In the genomic region with DNA sequence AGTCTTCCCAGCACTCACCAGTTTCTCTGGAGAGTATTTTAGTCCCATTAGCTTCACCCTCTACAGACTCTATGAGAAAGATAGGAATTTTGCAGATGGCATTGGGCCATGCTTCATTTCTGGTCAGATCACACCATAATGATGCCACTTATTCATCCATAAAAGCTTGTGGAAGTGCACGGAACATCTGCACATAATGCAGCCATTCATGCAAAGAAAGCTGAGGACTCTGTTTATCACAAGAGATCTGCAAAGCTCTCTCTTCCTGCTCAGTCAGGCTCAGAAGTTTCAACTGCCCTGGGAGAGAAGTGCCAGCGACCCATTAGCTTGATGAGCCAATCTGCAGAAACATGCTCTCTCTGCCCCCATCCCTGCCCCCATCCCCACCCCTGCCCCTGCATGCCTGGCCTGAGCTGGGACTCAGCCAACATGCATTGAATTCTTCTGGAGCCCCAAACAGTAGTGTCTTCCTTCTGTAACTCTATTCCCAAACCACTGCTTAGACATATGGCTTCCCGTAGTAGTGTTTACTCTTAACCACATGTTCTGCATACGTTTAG, we compare ENCODE assay signal across 16 mouse cellular contexts.
DNase-seq lines count a peak whose midpoint lies in the region; ATAC-seq and TF ChIP-seq lines count a peak whose summit lies in the region.
"Had no signal": no experiment of that assay in that cellular context is flagged by ENCODE, and none has a peak within 500 bp of the region (broad histone marks: within the 10 kb centered on the region; RNA-seq: fewer than 3 reads in every experiment).

No protein-coding gene starts in this region.

- TF ChIP-seq CTCF in stomach, postnatal 0 days (IDR thresholded peaks at IDR 0.05; ENCODE audit: low read depth) = no peak
- TF ChIP-seq CTCF in thymus, adult 2 months (IDR thresholded peaks at IDR 0.05; ENCODE audit: borderline replicate concordance, control insufficient read depth, extremely low read depth, insufficient read depth, low read length, poor library complexity) = no peak

- no peaks in the 10 kb centered on the region for H3K9me3 ChIP-seq in hindbrain, embryonic 13.5 days
- H3K9me3 ChIP-seq in hindbrain, embryonic 11.5 days (ENCODE audit: control insufficient read depth, low read length) = no peaks in the 10 kb centered on the region
- no peaks in the 10 kb centered on the region for H3K9me3 ChIP-seq in stomach, embryonic 14.5 days (ENCODE audit: control insufficient read depth, low read depth, low read length)
- no peaks in the 10 kb centered on the region for H3K9me3 ChIP-seq in stomach, postnatal 0 days (ENCODE audit: control insufficient read depth, low read length)
- H3K9me3 ChIP-seq: limb, embryonic 15.5 days had no signal

- H3K9ac ChIP-seq in hindbrain, embryonic 13.5 days = no peak overlapping the region
- no peak overlapping the region for H3K9ac ChIP-seq in hindbrain, embryonic 11.5 days (ENCODE audit: low read depth, low read length)
- no peak overlapping the region for H3K9ac ChIP-seq in stomach, embryonic 14.5 days (replicated peaks; ENCODE audit: low read depth, low read length)
- no peak overlapping the region for H3K9ac ChIP-seq in stomach, postnatal 0 days (ENCODE audit: low read length)
- H3K9ac ChIP-seq: limb, embryonic 15.5 days; midbrain, embryonic 12.5 days had no signal

- H3K4me1 ChIP-seq in hindbrain, embryonic 13.5 days (replicated peaks) = peaks cover 6% of the 10 kb centered on the region
- H3K4me1 ChIP-seq in hindbrain, embryonic 11.5 days (replicated peaks; ENCODE audit: control insufficient read depth, insufficient read depth, low read length) = no peaks in the 10 kb centered on the region
- no peaks in the 10 kb centered on the region for H3K4me1 ChIP-seq in stomach, embryonic 14.5 days (ENCODE audit: control insufficient read depth, insufficient read depth, low read length)
- H3K4me1 ChIP-seq in stomach, postnatal 0 days (replicated peaks; ENCODE audit: control insufficient read depth, insufficient read depth) = no peaks in the 10 kb centered on the region
- no peaks in the 10 kb centered on the region for H3K4me1 ChIP-seq in thymus, adult 2 months (replicated peaks; ENCODE audit: control insufficient read depth, insufficient read depth, low read length)
- H3K4me1 ChIP-seq: limb, embryonic 15.5 days; midbrain, embryonic 12.5 days had no signal

- H3K4me3 ChIP-seq in hindbrain, embryonic 13.5 days = no peak overlapping the region
- H3K4me3 ChIP-seq in hindbrain, embryonic 11.5 days (ENCODE audit: low read depth, low read length) = no peak overlapping the region
- H3K4me3 ChIP-seq in stomach, embryonic 14.5 days (ENCODE audit: low read depth, low read length) = no peak overlapping the region
- no peak overlapping the region for H3K4me3 ChIP-seq in stomach, postnatal 0 days (ENCODE audit: low read depth, low read length)
- H3K4me3 ChIP-seq in thymus, adult 2 months (ENCODE audit: control insufficient read depth, insufficient read depth, low read length) = no peak overlapping the region
- H3K4me3 ChIP-seq: gastrocnemius, adult 2 months; limb, embryonic 15.5 days; midbrain, embryonic 12.5 days had no signal

- H3K27ac ChIP-seq in hindbrain, embryonic 13.5 days = peak overlapping the region; percentile 8; the same call in 1 of the 2 replicates
- no peak overlapping the region for H3K27ac ChIP-seq in hindbrain, embryonic 11.5 days (ENCODE audit: low read depth, low read length)
- peak overlapping the region; percentile 11; the same call in 1 of the 2 replicates for H3K27ac ChIP-seq in stomach, embryonic 14.5 days (ENCODE audit: low read length)
- H3K27ac ChIP-seq in stomach, postnatal 0 days (replicated peaks) = no peak overlapping the region
- no peak overlapping the region for H3K27ac ChIP-seq in thymus, adult 2 months (ENCODE audit: control insufficient read depth, insufficient read depth, low read length)
- H3K27ac ChIP-seq: gastrocnemius, adult 2 months; kidney, postnatal 0 days; limb, embryonic 15.5 days; midbrain, embryonic 12.5 days had no signal

- WGBS in hindbrain, embryonic 13.5 days = 55% methylated on average over 4 of the region's 4 CpGs
- WGBS in hindbrain, embryonic 11.5 days = 65% methylated on average over 4 of the region's 4 CpGs
- 33% methylated on average over 4 of the region's 4 CpGs for WGBS in stomach, embryonic 14.5 days
- WGBS in stomach, postnatal 0 days = 23% methylated on average over 4 of the region's 4 CpGs
- WGBS in thymus, adult 2 months = 73% methylated on average over 4 of the region's 4 CpGs

- TF ChIP-seq EP300 in stomach, postnatal 0 days (optimal IDR thresholded peaks at IDR 0.05) = no peak

- no peak for TF ChIP-seq POLR2A in thymus, adult 2 months (IDR thresholded peaks at IDR 0.05; ENCODE audit: control insufficient read depth, extremely low read depth, insufficient read depth, low read length, poor library complexity)

- DNase-seq in hindbrain, embryonic 11.5 days (ENCODE audit: low spot score) = no peak
- DNase-seq in stomach, postnatal 0 days (ENCODE audit: low spot score) = no peak
- DNase-seq in layer of hippocampus, adult 9-11 months = peak; percentile 64
- DNase-seq in yolk sac, embryonic 10.5 days (ENCODE audit: low spot score) = peak; percentile 1
- DNase-seq in natural killer cell, adult 2 months (ENCODE audit: low spot score in 2 of 2) = no peak
- no peak for DNase-seq in thymus, adult 2 months
- DNase-seq: adrenal gland, postnatal 10 days; cerebellum, adult 11-12 months; gastrocnemius, adult 2 months; heart, postnatal 10 days; lung, postnatal 10 days had no signal

- H3K36me3 ChIP-seq in hindbrain, embryonic 13.5 days = no peaks in the 10 kb centered on the region
- H3K36me3 ChIP-seq in hindbrain, embryonic 11.5 days (ENCODE audit: control insufficient read depth, insufficient read depth, low read length) = no peaks in the 10 kb centered on the region
- no peaks in the 10 kb centered on the region for H3K36me3 ChIP-seq in stomach, embryonic 14.5 days (ENCODE audit: control insufficient read depth, insufficient read depth, low read length)
- no peaks in the 10 kb centered on the region for H3K36me3 ChIP-seq in stomach, postnatal 0 days (ENCODE audit: control insufficient read depth, insufficient read depth, low read length)
- no peaks in the 10 kb centered on the region for H3K36me3 ChIP-seq in thymus, adult 2 months (ENCODE audit: control insufficient read depth, insufficient read depth, low read length)
- H3K36me3 ChIP-seq: limb, embryonic 15.5 days; midbrain, embryonic 12.5 days had no signal

- no peaks in the 10 kb centered on the region for H3K27me3 ChIP-seq in hindbrain, embryonic 13.5 days
- H3K27me3 ChIP-seq in hindbrain, embryonic 11.5 days (ENCODE audit: control insufficient read depth, insufficient read depth, low read length) = no peaks in the 10 kb centered on the region
- no peaks in the 10 kb centered on the region for H3K27me3 ChIP-seq in stomach, embryonic 14.5 days (ENCODE audit: control insufficient read depth, insufficient read depth, low read length)
- H3K27me3 ChIP-seq in stomach, postnatal 0 days (ENCODE audit: control insufficient read depth, insufficient read depth, low read length) = no peaks in the 10 kb centered on the region
- no peaks in the 10 kb centered on the region for H3K27me3 ChIP-seq in thymus, adult 2 months (ENCODE audit: control insufficient read depth, insufficient read depth, low read length)
- H3K27me3 ChIP-seq: limb, embryonic 15.5 days; midbrain, embryonic 12.5 days had no signal

- peak; percentile 76 for ATAC-seq in hindbrain, embryonic 13.5 days (ENCODE audit: low FRiP score)
- no peak for ATAC-seq in hindbrain, embryonic 11.5 days (ENCODE audit: low FRiP score)
- peak; percentile 79; the same call in 1 of the 2 replicates for ATAC-seq in stomach, embryonic 14.5 days (ENCODE audit: insufficient number of reproducible peaks, insufficient read depth, low FRiP score, low read depth)
- ATAC-seq in stomach, postnatal 0 days (ENCODE audit: low FRiP score, low TSS enrichment) = no peak

- H3K4me2 ChIP-seq in hindbrain, embryonic 13.5 days = no peak overlapping the region
- no peak overlapping the region for H3K4me2 ChIP-seq in hindbrain, embryonic 11.5 days (replicated peaks; ENCODE audit: low read depth, low read length)
- no peak overlapping the region for H3K4me2 ChIP-seq in stomach, embryonic 14.5 days (replicated peaks; ENCODE audit: low read depth, low read length)
- no peak overlapping the region for H3K4me2 ChIP-seq in stomach, postnatal 0 days (replicated peaks; ENCODE audit: low read depth)
- H3K4me2 ChIP-seq: limb, embryonic 15.5 days; midbrain, embryonic 12.5 days had no signal

Comparison
In these comparisons a context has a peak if more than half of its experiments do, and no peak if none do; other contexts are left out.
1. ATAC-seq: peak in hindbrain, embryonic 13.5 days (single experiment) and stomach, embryonic 14.5 days (single experiment); none in hindbrain, embryonic 11.5 days (single experiment) and stomach, postnatal 0 days (single experiment).
2. H3K27ac ChIP-seq: peak in hindbrain, embryonic 13.5 days (single experiment) and stomach, embryonic 14.5 days (single experiment); none in hindbrain, embryonic 11.5 days (single experiment), stomach, postnatal 0 days (single experiment) and thymus, adult 2 months (single experiment).
3. DNase-seq: peak in layer of hippocampus, adult 9-11 months (single experiment) and yolk sac, embryonic 10.5 days (single experiment); none in hindbrain, embryonic 11.5 days (single experiment), stomach, postnatal 0 days (single experiment), natural killer cell, adult 2 months (0 of 2) and thymus, adult 2 months (single experiment).